Mouse (Mus musculus) retina, postnatal 1 day (tissue): ENCODE data around the gene Pigv.

ENCODE experiments used
- DNase-seq: peaks from one replicate; pipeline ENCODE4 v3.0.0-alpha.2; 2012

Pigv gene

DNA sequence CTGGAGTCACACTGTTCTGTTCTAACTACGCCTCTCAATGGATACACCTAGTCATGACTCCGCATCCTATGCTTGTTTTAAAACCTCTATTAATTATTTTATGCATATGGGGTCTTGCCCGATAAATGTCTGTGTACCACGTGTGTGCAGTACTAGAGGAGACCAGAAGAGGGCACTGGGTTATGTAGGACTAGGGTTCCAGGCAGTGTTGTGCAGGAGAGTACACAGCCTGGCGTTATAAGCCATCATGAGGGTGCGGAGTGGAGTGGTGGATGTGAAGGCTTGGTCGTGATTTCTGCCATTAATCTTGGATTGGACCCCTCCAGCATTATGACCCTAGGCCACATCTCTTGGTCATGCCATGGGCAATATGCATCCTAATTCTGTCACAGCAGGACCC is 60.0 kb downstream of the Pigv start:
- DNase-seq: no peak

DNA sequence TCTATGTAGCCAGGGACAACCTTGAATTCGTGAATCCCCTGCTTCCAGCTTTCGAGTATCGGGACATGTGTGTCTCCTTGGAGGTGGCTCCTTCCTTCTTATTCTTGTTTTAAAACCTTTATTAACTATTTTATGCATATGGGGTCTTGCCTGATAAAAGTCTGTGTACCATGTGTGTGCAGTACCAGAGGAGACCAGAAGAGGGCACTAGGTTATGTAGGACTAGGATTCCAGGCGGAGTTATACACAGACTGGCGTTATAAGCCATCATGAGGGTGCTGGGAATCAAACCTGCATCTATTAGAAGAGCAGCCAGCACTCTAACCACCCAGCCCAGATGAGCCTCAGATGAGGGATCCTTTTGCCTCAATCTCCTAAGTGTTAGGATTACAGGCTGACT is 60.6 kb downstream of the Pigv start:
- DNase-seq: no peak
